Mouse (Mus musculus) liver, embryonic 14.5 days (tissue): ENCODE data around the gene Tmem121. TPM values are rescaled to one million over a fixed set of nuclear protein-coding genes. Genes with fewer than 3 reads are reported as not detected.

Source experiments
- ATAC-seq: fragments of 200-750 bp; cut with Nextera tagmentation; 2 replicates; pipeline ENCODE4 v1.8.0; 2017; ENCODE audit warnings: moderate number of reproducible peaks, mild to moderate bottlenecking, moderate library complexity; ENCODE audit not compliant: insufficient read depth
- DNase-seq, 3 experiments: peaks; one replicate each; pipeline ENCODE4 v3.0.0-alpha.2; 2012 to 2013; ENCODE audit warnings: low read depth in 3 of 3, low spot score in 3 of 3
- H3K27ac ChIP-seq: fragments of 300-500 bp; sonication (generic); 2 replicates; pipeline ENCODE4 v1.5.1; 2014; ENCODE audit warnings: moderate library complexity, mild to moderate bottlenecking, control low read depth, inconsistent platforms
- H3K27me3 ChIP-seq: fragments of 300-500 bp; sonication (generic); 2 replicates; pipeline ENCODE4 v1.6.1; 2014; ENCODE audit warnings: mild to moderate bottlenecking, low read length, moderate library complexity; ENCODE audit not compliant: control insufficient read depth, insufficient read depth
- H3K36me3 ChIP-seq: fragments of 300-500 bp; sonication (generic); replicated peaks from 2 replicates; pipeline ENCODE4 v1.6.1; 2014; ENCODE audit warnings: low read depth; ENCODE audit not compliant: control insufficient read depth, insufficient read depth
- H3K4me1 ChIP-seq, 2 experiments: fragments of 200-500 bp in 1 of 2; fragments of 300-500 bp in 1 of 2; sonication (generic) in 1 of 2; replicated peaks; 2 replicates each; pipeline ENCODE4 v1.6.1; 2012 to 2014; ENCODE audit warnings: antibody characterized with exemption in 1 of 2, inconsistent platforms in 1 of 2, low read length in 1 of 2; ENCODE audit not compliant: control insufficient read depth in 2 of 2, insufficient read depth in 2 of 2
- H3K4me2 ChIP-seq: fragments of 300-500 bp; sonication (generic); 2 replicates; pipeline ENCODE4 v1.6.1; 2014; ENCODE audit warnings: low read depth, mild to moderate bottlenecking, control low read depth, moderate library complexity
- H3K4me3 ChIP-seq, 2 experiments: fragments of 200-500 bp in 1 of 2; fragments of 300-500 bp in 1 of 2; sonication (generic) in 1 of 2; 2 replicates each; pipeline ENCODE4 v1.5.1; 2012 to 2014; ENCODE audit warnings: low read depth in 2 of 2, low read length in 2 of 2, mild to moderate bottlenecking in 2 of 2, control low read depth in 1 of 2, inconsistent platforms in 1 of 2, moderate library complexity in 1 of 2; ENCODE audit not compliant: insufficient read depth in 1 of 2
- H3K9ac ChIP-seq: fragments of 300-500 bp; sonication (generic); replicated peaks from 2 replicates; pipeline ENCODE4 v1.6.1; 2014; ENCODE audit warnings: mild to moderate bottlenecking, control low read depth, moderate library complexity
- H3K9me3 ChIP-seq: fragments of 300-500 bp; sonication (generic); 2 replicates; pipeline ENCODE4 v1.6.1; 2016; ENCODE audit warnings: low read length, mixed read lengths; ENCODE audit not compliant: control insufficient read depth
- CTCF ChIP-seq: IDR thresholded peaks from 2 replicates; pipeline ENCODE4 v1.5.1; 2016; ENCODE audit warnings: antibody characterized with exemption, low read depth, control low read depth
- EP300 ChIP-seq: IDR thresholded peaks from 2 replicates; pipeline ENCODE4 v1.6.1; 2016; ENCODE audit warnings: antibody characterized with exemption, low read depth
- WGBS: fragments of 180-500 bp; shearing (Covaris S2); extraction: QIAGEN DNeasy Blood & Tissue Kit; methylation state at CpG from one replicate; pipeline ENCODE4 v1.1.7; 2014; ENCODE audit not compliant: insufficient replicate concordance; 5-methylcytosine and 5-hydroxymethylcytosine counted together
- polyA plus RNA-seq, 2 experiments: library from polyadenylated mRNA; depleted of rRNA in 1 of 2; stranded (reverse) in 1 of 2; unstranded in 1 of 2; fragments of >200 nt; fragmentation: Nextera tagmentation in 1 of 2; extraction: Ambion mirVana in 1 of 2; gene quantifications; 2 replicates each; pipeline versions ENCODE4 v1.2.1 to v1.2.3; 2012 to 2014

Gene Tmem121
- polyA plus RNA-seq, 2 experiments = 0.11 to 0.29 TPM

DNA sequence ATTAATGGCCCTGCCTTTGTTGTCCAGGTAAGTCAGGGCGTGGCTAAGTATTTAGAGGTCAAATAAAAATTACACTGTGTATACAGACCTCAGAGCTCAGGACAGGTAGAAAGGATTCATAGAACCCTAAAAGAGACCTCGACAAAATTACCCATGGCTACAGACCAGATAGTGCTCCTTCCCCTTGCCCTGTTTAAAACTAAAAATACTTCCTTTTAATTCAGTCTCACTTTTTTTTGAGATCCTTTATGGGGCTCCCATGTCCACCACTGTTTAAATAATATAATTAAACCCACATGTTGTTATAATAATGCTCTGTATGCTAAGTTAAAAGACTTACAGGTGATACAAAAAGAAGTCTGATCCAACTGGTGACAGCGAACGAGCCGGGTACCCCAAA lies 26.0 kb downstream of the Tmem121 start:
- H3K36me3 ChIP-seq = no peaks in the 10 kb centered on the region
- H3K9me3 ChIP-seq = no peaks in the 10 kb centered on the region
- no peak for ATAC-seq
- DNase-seq = no peak
- H3K4me1 ChIP-seq = no peaks in the 10 kb centered on the region
- 67% methylated on average over 5 of the region's 5 CpGs for WGBS
- TF ChIP-seq CTCF (no peak), EP300 (no peak)
- no peak overlapping the region for H3K4me3 ChIP-seq
- no peak overlapping the region for H3K9ac ChIP-seq
- no peak overlapping the region for H3K4me2 ChIP-seq
- H3K27me3 ChIP-seq = no peaks in the 10 kb centered on the region
- no peak overlapping the region for H3K27ac ChIP-seq

GRCm38 (mm10) chr12:113212326-113212924 lies 26.7 kb downstream of the Tmem121 start:
- DNase-seq (no peak), ATAC-seq (no peak)
- Histone ChIP-seq H3K27ac (no peak overlapping the region), H3K4me3 (no peak overlapping the region), H3K4me1 (no peaks in the 10 kb centered on the region), H3K9me3 (no peaks in the 10 kb centered on the region), H3K9ac (no peak overlapping the region), H3K36me3 (no peaks in the 10 kb centered on the region), H3K27me3 (no peaks in the 10 kb centered on the region), H3K4me2 (no peak overlapping the region)
- WGBS = 51% methylated on average over 10 of the region's 10 CpGs
- TF ChIP-seq EP300 = no peak
- no peak for TF ChIP-seq CTCF

DNA sequence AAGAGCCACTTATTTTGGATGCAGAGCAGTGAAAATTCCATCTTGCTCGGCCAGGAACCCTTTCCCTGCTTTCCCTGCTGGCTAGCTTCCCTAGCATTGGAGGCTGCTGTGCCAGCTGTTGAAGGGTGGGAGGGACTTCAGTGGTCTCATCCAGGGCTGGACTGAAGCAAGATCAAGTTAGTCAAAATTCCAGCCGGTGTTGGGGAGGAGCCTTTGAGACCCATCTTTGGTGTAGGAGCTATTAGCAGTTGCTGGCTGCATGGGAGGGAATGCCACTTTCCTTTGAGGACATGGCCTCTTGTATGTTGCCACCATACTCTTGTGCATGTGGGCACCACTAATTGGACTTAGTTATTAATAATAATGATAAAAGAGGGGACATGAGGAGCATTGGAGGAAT lies 27.5 kb downstream of the Tmem121 start:
- H3K27ac ChIP-seq = no peak overlapping the region
- no peak for ATAC-seq
- no peak overlapping the region for H3K4me3 ChIP-seq
- H3K4me1 ChIP-seq = no peaks in the 10 kb centered on the region
- no peaks in the 10 kb centered on the region for H3K36me3 ChIP-seq
- no peak overlapping the region for H3K9ac ChIP-seq
- no peak for DNase-seq
- 51% methylated on average over 2 of the region's 2 CpGs for WGBS
- no peak overlapping the region for H3K4me2 ChIP-seq
- no peaks in the 10 kb centered on the region for H3K9me3 ChIP-seq
- no peak for TF ChIP-seq CTCF
- TF ChIP-seq EP300 = no peak
- H3K27me3 ChIP-seq = no peaks in the 10 kb centered on the region

DNA sequence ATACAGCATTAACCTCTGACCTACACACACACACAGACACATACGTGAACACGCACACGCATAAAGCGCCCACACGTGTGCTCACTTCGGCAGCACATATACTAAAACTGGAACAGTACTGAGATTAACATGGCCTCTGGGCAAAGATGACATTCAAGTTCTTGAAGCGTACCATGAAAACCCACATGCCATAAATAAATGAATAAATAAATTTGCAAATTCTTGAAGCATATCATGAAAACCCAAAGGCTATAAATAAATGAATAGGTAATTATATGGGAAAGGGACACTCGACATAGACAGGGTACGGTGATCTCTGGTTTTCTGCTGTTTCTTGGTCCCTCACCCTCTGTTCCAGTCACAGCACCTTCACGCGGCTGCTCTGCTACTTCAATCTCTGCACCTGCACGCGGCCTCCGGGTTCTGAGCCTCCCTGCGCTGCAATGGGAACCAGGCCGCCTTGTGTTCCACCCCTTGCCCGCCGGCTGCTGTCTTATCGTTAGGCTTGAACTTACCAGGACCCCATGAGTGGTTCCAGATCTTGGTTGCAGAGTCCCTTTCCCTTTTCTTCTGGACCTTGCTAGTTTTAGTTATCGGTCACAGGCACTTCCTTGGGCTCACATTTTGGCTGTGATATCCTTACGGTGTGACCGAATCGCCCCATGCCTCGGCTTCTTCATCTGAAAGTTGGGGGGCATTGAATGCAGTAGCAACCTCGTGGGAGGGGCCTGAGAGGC lies 28.5 kb downstream of the Tmem121 start:
- no peaks in the 10 kb centered on the region for H3K4me1 ChIP-seq
- TF ChIP-seq CTCF (no peak), EP300 (no peak)
- no peak overlapping the region for H3K9ac ChIP-seq
- DNase-seq (no peak), ATAC-seq (no peak)
- no peak overlapping the region for H3K4me3 ChIP-seq
- H3K27ac ChIP-seq = no peak overlapping the region
- no peaks in the 10 kb centered on the region for H3K36me3 ChIP-seq
- 75% methylated on average over 25 of the region's 25 CpGs for WGBS
- no peaks in the 10 kb centered on the region for H3K27me3 ChIP-seq
- H3K4me2 ChIP-seq = no peak overlapping the region
- no peaks in the 10 kb centered on the region for H3K9me3 ChIP-seq

DNA sequence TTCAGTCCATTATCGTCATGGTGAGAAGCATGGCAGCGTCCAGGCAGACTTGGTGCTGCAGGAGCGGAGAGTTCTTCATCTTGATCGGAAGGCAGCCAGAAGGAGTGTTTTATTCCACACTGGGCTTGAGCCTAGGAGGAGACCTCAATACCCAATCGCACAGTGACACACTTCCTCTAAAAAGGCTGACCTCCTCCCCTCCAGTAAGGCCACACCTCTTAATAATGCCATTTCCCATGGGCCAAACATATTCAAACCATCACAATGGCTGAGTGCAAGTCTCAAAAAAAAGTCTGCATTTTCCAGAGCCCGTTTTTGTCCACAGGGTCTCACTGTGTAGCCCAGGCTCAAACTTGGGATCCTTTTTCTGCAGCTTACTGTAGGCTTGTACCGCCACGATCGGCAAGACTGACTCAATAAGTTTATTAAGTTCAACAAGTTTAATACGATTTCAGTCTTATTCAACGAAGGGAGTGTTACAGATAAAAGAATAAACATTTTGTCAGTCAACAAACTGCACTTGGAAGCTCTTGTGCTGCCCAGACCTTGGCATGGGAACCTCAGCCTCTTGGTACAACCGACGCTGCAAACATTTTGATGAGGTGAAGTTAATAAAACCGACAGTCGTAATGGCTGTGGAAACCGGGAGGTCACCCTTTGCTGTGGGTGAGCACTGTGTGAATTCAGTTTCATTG lies 29.4 kb downstream of the Tmem121 start:
- WGBS = 63% methylated on average over 16 of the region's 16 CpGs
- Histone ChIP-seq H3K36me3 (no peaks in the 10 kb centered on the region), H3K4me2 (no peak overlapping the region), H3K27me3 (no peaks in the 10 kb centered on the region), H3K27ac (no peak overlapping the region), H3K4me3 (no peak overlapping the region), H3K9me3 (no peaks in the 10 kb centered on the region), H3K9ac (no peak overlapping the region), H3K4me1 (no peaks in the 10 kb centered on the region)
- ATAC-seq = no peak
- no peak for DNase-seq
- TF ChIP-seq EP300 (no peak), CTCF (no peak)
